Mouse (Mus musculus) lung, postnatal 25 days (tissue): ENCODE results near the gene Il18r1.

Source experiments
- DNase-seq: peaks from one replicate; pipeline ENCODE4 v3.0.0; 2022; ENCODE audit warnings: low spot score

The Il18r1 gene

DNA sequence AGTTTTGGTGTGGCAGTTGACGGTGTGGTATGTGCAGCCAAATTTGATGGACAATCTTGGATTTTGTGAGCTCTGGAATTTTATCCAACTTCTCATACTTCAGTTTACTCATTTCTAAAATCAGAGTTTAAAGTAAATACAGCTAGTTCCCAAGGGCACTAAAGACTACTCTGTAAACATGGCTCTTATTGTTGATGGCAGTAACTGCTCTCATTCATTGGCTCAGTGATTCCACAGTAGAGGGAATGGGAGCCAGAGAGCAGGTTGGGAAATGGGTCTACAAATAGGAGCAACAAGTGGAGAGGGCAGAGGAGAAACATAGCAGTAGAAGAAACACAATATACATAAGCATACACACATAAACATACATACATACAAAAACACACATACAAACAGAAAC, 34.4 kb downstream of the Il18r1 start:
- DNase-seq, result peak; percentile 43

GRCm38 (mm10) chr1:40501126-40501525, 35.8 kb downstream of the Il18r1 start:
- DNase-seq, result no peak

DNA sequence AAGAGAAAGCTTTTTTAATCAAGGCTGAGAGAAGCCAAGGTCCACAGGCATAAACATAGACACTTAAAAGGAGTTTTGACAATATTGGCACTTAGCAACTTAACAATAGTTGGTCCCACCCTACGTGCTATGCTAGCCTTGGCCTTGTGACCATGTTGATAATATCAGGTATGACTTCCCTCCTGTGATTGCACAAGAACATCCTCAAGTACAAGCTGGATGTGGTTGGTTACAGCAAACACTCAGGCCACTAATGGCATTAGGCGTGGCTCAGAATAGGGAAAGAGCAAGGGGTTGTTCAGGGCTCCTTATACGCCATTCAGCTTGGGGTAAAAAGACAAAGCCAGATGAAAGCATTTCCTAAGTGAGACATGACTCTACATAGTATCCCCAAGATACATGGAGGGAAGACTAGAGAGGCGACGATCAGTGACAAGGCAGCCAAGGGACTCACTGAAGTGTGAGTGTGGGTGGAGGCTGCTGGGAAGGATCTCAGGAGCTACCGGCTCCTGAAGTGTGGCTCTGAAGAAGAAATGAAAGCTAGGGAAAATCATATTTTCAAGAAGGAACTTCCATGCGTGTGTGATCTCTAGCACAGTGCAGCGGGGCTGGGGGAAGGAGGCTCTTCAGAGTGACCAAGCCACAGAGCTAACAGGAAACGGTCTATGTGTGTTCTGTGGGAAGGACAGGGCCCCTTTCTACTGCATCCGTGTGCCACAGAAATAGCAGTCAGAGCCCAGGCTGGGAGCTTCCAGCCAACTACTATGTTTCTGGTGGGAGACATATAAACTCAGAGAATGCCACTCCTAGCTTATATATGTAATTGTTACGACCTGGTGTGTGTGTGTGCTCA, 36.4 kb downstream of the Il18r1 start:
- DNase-seq, result peak; percentile 66

DNA sequence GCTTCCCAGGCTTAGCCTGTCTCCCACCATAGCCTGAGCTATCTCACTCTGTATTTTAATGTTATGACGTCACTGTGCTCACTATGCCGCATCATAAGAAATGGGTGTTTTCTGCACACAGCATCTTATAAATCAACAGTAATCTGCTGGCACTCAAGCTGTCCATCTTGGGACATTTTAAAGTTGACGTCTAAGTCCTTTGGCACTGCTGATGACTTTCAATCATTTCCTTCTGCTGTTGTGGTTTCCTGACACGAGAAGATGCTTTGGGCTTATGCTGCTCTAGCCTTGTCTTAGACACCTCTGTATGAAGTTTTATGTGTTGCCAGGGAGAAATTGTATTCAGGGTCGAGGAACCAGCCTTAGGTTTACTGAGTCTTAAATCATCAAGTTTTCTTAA, 39.2 kb downstream of the Il18r1 start:
- DNase-seq, result no peak

DNA sequence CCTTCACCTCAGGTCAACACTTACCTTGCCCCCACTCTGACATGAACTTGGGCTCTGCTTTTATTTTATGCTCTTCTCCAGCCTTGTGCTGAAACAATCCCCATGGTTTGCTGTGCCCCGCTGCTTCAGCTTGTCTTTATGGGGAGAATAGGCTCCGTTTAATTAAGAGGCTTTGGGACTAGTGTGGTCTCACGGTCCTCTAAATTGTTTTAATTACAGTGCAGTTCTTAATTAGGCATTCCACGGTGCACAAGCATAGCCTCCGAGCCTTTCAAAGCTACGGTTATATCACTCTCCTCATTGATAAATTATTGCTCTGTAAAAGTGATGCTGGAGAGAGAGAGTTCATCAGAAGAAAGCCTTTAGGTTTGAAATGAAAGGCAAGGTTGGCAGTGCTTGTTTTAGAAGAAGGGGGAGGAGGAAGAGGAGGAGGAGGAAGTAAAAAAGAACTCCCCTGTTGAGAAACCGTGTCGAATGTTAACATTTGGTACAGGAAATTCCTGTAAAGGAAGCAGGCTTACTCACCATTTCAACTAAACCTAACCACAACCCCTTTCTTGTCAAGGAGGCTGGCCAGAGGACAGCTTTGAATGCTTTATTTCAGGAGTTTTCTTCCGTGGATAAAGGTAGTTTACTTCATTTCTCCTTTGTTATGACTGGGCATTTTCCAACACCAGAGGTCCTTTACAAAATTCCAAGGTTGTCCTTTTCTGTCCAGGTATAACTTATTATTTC, 49.7 kb downstream of the Il18r1 start, which contains the start of gene Il18rap:
Il18rap (plus strand) TSS at position 512 of the 735 bp plus-strand sequence.
- peak; percentile 43 for DNase-seq

- DNase-seq, result no peak
These were observed 51.0 kb downstream of the Il18r1 start for GRCm38 (mm10) chr1:40516364-40516763.

DNA sequence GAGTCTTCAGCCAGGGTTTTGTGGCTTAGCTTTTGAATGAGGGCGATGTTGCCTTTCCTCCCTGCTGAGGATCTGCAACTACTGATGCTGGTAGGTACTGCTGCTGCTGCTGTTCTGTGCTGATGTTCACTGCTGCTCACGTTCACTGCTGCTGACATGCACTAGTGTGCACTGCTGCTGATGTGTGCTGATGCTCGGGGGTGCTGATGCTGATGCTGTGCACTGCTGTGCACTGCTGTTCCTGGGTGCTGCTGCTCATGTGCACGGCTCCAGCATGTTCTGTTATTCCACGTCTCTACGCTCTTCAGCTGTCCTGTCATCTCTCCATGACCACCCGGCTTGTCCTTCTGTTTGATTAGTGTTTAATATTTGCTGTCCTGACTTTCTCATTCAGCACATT, 57.6 kb downstream of the Il18r1 start:
- DNase-seq, result no peak

DNA sequence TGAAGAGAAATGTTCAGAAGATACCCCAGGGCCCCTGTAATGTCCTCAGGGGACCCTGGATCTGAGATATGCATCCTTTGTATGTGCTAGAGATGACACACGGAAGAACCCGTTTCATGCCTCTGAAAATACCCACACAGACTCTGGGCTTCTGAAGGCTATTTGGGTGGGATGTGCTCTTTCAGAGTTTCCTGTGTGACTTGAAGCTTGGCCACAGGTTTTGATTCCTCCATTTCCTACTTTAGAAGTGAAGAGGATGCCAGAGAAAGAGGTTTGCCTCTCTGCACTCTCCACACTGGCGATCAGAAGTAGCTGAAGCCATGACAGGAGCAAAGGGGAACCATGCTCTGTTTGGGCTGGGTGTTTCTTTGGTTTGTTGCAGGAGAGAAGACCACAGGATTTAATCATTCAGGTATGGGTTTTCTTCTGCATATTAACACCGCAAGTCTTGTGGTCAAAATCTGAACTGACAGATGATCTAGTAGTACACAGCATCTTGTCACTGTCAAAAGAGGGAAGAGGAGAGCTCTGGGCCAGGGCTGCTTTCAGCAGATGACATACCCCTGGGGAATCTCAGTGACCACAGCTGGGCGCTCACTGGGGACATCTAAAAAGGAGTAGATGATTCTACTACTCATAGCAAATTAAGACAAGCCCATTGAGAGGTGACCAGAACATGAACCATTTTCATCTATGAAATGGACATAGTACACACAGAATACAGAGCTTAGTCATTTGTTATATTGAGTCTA, 58.8 kb downstream of the Il18r1 start:
- DNase-seq, result no peak

DNA sequence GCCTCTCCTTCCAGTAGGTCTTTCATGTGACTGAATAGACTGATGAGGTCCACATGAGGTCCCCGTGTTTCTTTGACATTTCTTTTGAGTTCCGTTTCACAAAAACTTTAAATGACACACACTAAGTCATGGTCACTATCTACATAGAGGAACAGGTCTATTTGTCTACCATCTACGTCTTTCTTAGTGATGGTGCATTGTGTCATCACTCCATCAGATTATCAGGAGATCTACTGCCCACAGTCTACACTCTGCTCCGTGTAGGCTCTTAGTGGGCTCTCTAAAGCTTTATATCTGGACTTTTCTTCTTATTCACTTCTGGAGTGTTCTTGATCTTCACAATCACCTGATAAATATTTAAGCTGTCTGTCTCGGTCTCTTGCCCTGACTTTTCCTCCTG, 63.9 kb downstream of the Il18r1 start:
- no peak for DNase-seq

GRCm38 (mm10) chr1:40537577-40537976, 72.2 kb downstream of the Il18r1 start:
- no peak for DNase-seq

GRCm38 (mm10) chr1:40544650-40545049, 79.3 kb downstream of the Il18r1 start:
- peak; percentile 56 for DNase-seq

DNA sequence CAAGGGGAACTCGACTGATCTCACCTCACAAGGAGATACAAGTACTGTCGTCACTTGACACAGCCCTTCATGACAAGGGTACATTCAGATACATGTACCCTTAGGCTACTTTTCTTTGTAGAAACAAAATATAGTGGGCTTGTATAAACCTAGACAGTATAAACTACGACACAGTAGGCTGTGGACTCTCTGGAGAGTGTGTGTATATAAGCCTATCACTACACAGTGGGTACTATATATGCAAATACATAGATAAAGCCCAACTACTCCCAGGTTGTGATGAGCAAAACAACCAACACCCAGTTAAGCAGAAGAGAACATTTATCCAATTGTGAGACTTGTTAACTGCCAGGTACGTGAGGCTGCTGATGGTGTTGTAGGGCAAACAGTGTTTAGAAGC, 81.3 kb downstream of the Il18r1 start:
- no peak for DNase-seq

GRCm38 (mm10) chr1:40547064-40547572, 81.8 kb downstream of the Il18r1 start:
- no peak for DNase-seq

- no peak for DNase-seq
These were observed 82.4 kb downstream of the Il18r1 start for GRCm38 (mm10) chr1:40547762-40548161.
